Mouse (Mus musculus) testis, adult 2 months (tissue): ENCODE results near the gene Guca1a.

Source experiments
- CTCF ChIP-seq: fragments of 200-500 bp; IDR thresholded peaks from 2 replicates; pipeline ENCODE4 v1.5.1; 2012; ENCODE audit warnings: low read depth, mild to moderate bottlenecking, inconsistent platforms, low read length, moderate library complexity; ENCODE audit not compliant: control insufficient read depth, insufficient read depth, insufficient replicate concordance
- POLR2A ChIP-seq: fragments of 200-500 bp; IDR thresholded peaks from 2 replicates; pipeline ENCODE4 v1.6.1; 2012; ENCODE audit warnings: low read depth, mild to moderate bottlenecking, inconsistent platforms, low read length, moderate library complexity; ENCODE audit not compliant: control insufficient read depth

GRCm38 (mm10) chr17:47395376-47395913 lies 4.9 kb downstream of the Guca1a start:
- no peak for TF ChIP-seq CTCF
- TF ChIP-seq POLR2A: no peak
